Mouse (Mus musculus): ENCODE measurements around the gene Maco1. TPM values are rescaled to one million over a fixed set of nuclear protein-coding genes. Genes with fewer than 3 reads are reported as not detected.

Gene Maco1
- polyA plus RNA-seq (2015; fragmentation: Nextera tagmentation; extraction: Ambion mirVana), result 18.5 and 19.0 TPM in 2 replicates

- H3K9ac ChIP-seq (ENCODE audit: low read depth, low read length), result peak within 1 kb of the TSS; percentile 86
- WGBS, result under 1% methylated on average over 37 of the region's 38 CpGs
- ATAC-seq, result peak; percentile 96
These were observed at the start of gene Maco1 for GRCm38 (mm10) chr4:134853259-134853636. Gene Maco1 (minus strand): TSS chr4:134853345.

GRCm38 (mm10) chr4:134901126-134901525 lies 48.0 kb upstream of the Maco1 start:
- no peak for TF ChIP-seq CTCF (IDR thresholded peaks at IDR 0.05; ENCODE audit: low read depth)
- Histone ChIP-seq H3K9ac (ENCODE audit: low read depth, low read length) (no peak overlapping the region), H3K9me3 (ENCODE audit: control insufficient read depth) (no peaks in the 10 kb centered on the region), H3K27me3 (replicated peaks; ENCODE audit: control insufficient read depth, insufficient read depth, low read length) (no peaks in the 10 kb centered on the region), H3K27ac (ENCODE audit: low read depth, low read length) (no peak overlapping the region), H3K4me2 (replicated peaks; ENCODE audit: low read depth) (no peak overlapping the region), H3K4me3 (ENCODE audit: low read depth, low read length) (no peak overlapping the region), H3K4me1 (replicated peaks; ENCODE audit: control insufficient read depth, insufficient read depth, low read length) (no peaks in the 10 kb centered on the region), H3K36me3 (ENCODE audit: control insufficient read depth, insufficient read depth) (peaks cover 92% of the 10 kb centered on the region)
- ATAC-seq, result no peak
- 94% methylated on average over 8 of the region's 8 CpGs for WGBS

More at GRCm38 (mm10) chr4:134853259-134853636, at the start of gene Maco1:
- peak within 1 kb of the TSS; percentile 87 for H3K27ac ChIP-seq (ENCODE audit: low read depth, low read length)
- TF ChIP-seq CTCF (IDR thresholded peaks at IDR 0.05; ENCODE audit: low read depth), result no peak
- H3K4me1 ChIP-seq (replicated peaks; ENCODE audit: control insufficient read depth, insufficient read depth, low read length), result 0 out of 2 replicates have a peak, but pooled peaks cover 2% of the 10 kb centered on the region
- peak within 1 kb of the TSS; percentile 95 for H3K4me2 ChIP-seq (replicated peaks; ENCODE audit: low read depth)
- H3K9me3 ChIP-seq (ENCODE audit: control insufficient read depth), result no peaks in the 10 kb centered on the region
- peak within 1 kb of the TSS; percentile 93 for H3K4me3 ChIP-seq (ENCODE audit: low read depth, low read length)
- no peaks in the 10 kb centered on the region for H3K36me3 ChIP-seq (ENCODE audit: control insufficient read depth, insufficient read depth)
- no peaks in the 10 kb centered on the region for H3K27me3 ChIP-seq (replicated peaks; ENCODE audit: control insufficient read depth, insufficient read depth, low read length)

DNA sequence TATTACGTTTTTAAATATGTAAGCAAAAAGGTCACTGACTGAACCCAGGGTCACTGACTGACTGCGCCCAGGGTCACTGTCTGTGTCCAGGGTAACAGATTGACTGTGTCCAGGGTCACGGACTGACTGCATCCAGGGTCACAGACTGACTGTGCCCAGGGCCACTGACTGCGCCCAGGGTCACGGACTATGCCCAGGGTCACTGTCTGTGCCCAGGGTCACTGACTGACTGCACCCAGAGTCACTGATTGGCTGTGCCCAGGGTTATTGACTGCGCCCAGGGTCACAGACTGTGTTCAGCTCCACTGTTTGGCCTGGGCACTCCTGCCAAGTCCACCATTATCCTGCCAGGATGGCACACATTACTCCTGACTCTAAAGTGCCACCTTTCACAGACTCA lies 44.1 kb upstream of the Maco1 start:
- H3K4me1 ChIP-seq (replicated peaks; ENCODE audit: control insufficient read depth, insufficient read depth, low read length), result no peaks in the 10 kb centered on the region
- H3K27ac ChIP-seq (ENCODE audit: low read depth, low read length), result no peak overlapping the region
- no peaks in the 10 kb centered on the region for H3K27me3 ChIP-seq (replicated peaks; ENCODE audit: control insufficient read depth, insufficient read depth, low read length)
- no peak overlapping the region for H3K9ac ChIP-seq (ENCODE audit: low read depth, low read length)
- TF ChIP-seq CTCF (IDR thresholded peaks at IDR 0.05; ENCODE audit: low read depth), result no peak
- 86% methylated on average over 6 of the region's 6 CpGs for WGBS
- H3K36me3 ChIP-seq (ENCODE audit: control insufficient read depth, insufficient read depth), result peaks cover 60% of the 10 kb centered on the region
- no peak overlapping the region for H3K4me3 ChIP-seq (ENCODE audit: low read depth, low read length)
- ATAC-seq, result no peak
- H3K4me2 ChIP-seq (replicated peaks; ENCODE audit: low read depth), result no peak overlapping the region
- H3K9me3 ChIP-seq (ENCODE audit: control insufficient read depth), result no peaks in the 10 kb centered on the region

DNA sequence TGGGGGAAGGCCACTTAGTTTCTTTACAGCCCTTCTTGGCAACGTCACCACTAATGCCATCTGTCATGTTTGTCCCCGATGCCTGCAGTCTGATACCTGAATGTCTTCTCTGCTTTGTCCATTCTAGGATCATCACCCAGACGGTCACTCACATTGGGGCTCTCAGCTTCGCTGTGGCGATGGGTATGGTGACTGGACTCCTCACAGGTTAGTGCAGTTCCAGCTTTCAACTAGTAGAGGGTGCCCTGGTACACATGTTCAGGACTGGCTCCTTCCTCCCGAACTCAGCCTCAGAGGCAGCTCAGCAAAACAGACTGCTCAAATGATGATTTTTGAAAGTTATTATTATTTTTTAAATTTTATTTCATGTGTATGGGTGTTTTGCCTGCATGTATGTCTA lies 39.0 kb upstream of the Maco1 start:
- no peaks in the 10 kb centered on the region for H3K9me3 ChIP-seq (ENCODE audit: control insufficient read depth)
- no peak for ATAC-seq
- H3K27me3 ChIP-seq (replicated peaks; ENCODE audit: control insufficient read depth, insufficient read depth, low read length), result no peaks in the 10 kb centered on the region
- H3K4me1 ChIP-seq (replicated peaks; ENCODE audit: control insufficient read depth, insufficient read depth, low read length), result no peaks in the 10 kb centered on the region
- no peak for TF ChIP-seq CTCF (IDR thresholded peaks at IDR 0.05; ENCODE audit: low read depth)
- H3K9ac ChIP-seq (ENCODE audit: low read depth, low read length), result no peak overlapping the region
- no peak overlapping the region for H3K27ac ChIP-seq (ENCODE audit: low read depth, low read length)
- peaks cover 15% of the 10 kb centered on the region for H3K36me3 ChIP-seq (ENCODE audit: control insufficient read depth, insufficient read depth)
- H3K4me2 ChIP-seq (replicated peaks; ENCODE audit: low read depth), result no peak overlapping the region
- whole genome bisulfite sequencing, result 76% methylated on average over 6 of the region's 6 CpGs
- H3K4me3 ChIP-seq (ENCODE audit: low read depth, low read length), result no peak overlapping the region

DNA sequence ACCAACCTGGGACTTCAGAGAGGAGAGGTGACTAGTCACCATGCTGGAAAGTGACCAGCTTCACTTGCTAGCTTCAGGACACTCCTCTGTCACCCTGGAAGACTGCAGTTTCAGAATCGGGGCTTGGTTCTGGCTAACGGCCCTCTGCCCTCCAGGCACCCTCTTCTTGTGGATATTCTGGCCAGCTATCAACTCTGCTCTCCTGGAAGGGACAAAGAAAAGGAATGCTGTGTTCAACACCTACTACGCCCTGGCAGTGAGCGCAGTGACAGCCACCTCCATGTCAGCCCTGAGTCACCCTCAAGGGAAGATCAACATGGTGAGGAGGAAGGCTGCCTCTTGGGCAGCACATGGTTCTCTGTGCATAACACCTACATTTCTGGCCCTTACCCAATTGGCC lies 31.2 kb upstream of the Maco1 start:
- 87% methylated on average over 4 of the region's 4 CpGs for WGBS
- H3K4me1 ChIP-seq (replicated peaks; ENCODE audit: control insufficient read depth, insufficient read depth, low read length), result 0 out of 2 replicates have a peak, but pooled peaks cover 3% of the 10 kb centered on the region
- H3K27me3 ChIP-seq (replicated peaks; ENCODE audit: control insufficient read depth, insufficient read depth, low read length), result no peaks in the 10 kb centered on the region
- no peak overlapping the region for H3K9ac ChIP-seq (ENCODE audit: low read depth, low read length)
- no peak overlapping the region for H3K4me3 ChIP-seq (ENCODE audit: low read depth, low read length)
- H3K4me2 ChIP-seq (replicated peaks; ENCODE audit: low read depth), result no peak overlapping the region
- no peak overlapping the region for H3K27ac ChIP-seq (ENCODE audit: low read depth, low read length)
- TF ChIP-seq CTCF (IDR thresholded peaks at IDR 0.05; ENCODE audit: low read depth), result no peak
- H3K9me3 ChIP-seq (ENCODE audit: control insufficient read depth), result no peaks in the 10 kb centered on the region
- no peak for ATAC-seq
- no peaks in the 10 kb centered on the region for H3K36me3 ChIP-seq (ENCODE audit: control insufficient read depth, insufficient read depth)

DNA sequence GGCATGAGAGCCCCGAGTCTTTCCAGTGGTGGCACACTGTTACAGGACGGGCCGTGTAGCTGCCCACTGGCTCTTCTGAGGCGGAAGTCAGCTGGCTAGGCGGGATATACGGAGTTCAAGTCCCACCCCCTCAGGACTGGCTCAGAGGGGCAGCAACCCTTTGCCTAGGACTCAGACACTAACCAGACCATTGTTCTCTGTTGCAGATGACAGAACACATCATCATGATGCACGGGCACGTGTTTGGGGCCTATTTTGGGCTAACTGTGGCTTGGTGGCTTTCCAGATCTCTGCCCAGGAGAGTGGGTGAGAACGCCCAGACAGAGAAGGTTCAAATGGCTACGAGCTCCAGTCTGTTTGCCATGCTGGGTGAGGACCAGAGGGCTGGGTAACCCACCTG lies 30.7 kb upstream of the Maco1 start:
- whole genome bisulfite sequencing, result 84% methylated on average over 10 of the region's 10 CpGs
- no peak for ATAC-seq

DNA sequence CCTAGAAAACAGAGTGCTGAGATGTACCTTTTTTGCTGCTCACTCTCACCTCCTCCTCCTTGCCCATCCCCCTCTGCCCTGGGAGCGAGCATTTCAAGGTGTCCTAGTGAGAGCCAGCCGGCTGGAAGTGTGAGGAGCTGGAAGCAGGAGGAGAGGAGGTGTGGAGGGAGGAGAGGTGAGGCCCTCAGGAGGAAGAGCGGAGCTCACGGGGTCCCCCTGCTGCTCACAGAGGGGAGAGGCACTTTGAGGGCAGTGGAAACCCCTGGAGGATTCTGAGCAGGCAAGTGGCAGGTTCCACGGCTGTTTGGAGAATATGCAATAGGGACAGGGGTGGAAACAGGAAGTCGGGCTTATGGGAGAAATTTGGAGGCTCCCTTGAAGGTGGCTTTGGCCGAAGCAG lies 30.1 kb upstream of the Maco1 start:
- H3K36me3 ChIP-seq (ENCODE audit: control insufficient read depth, insufficient read depth), result no peaks in the 10 kb centered on the region
- no peaks in the 10 kb centered on the region for H3K27me3 ChIP-seq (replicated peaks; ENCODE audit: control insufficient read depth, insufficient read depth, low read length)
- H3K9me3 ChIP-seq (ENCODE audit: control insufficient read depth), result no peaks in the 10 kb centered on the region
- no peak overlapping the region for H3K4me3 ChIP-seq (ENCODE audit: low read depth, low read length)
- peak; percentile 82 for TF ChIP-seq CTCF (IDR thresholded peaks at IDR 0.05; ENCODE audit: low read depth)
- WGBS, result 26% methylated on average over 7 of the region's 7 CpGs
- H3K4me1 ChIP-seq (replicated peaks; ENCODE audit: control insufficient read depth, insufficient read depth, low read length), result 0 out of 2 replicates have a peak, but pooled peaks cover 3% of the 10 kb centered on the region
- no peak overlapping the region for H3K9ac ChIP-seq (ENCODE audit: low read depth, low read length)
- ATAC-seq, result no peak
- no peak overlapping the region for H3K4me2 ChIP-seq (replicated peaks; ENCODE audit: low read depth)
- no peak overlapping the region for H3K27ac ChIP-seq (ENCODE audit: low read depth, low read length)

More for the DNA sequence above, 30.7 kb upstream of the Maco1 start:
- Histone ChIP-seq H3K36me3 (ENCODE audit: control insufficient read depth, insufficient read depth) (no peaks in the 10 kb centered on the region), H3K9me3 (ENCODE audit: control insufficient read depth) (no peaks in the 10 kb centered on the region), H3K27me3 (replicated peaks; ENCODE audit: control insufficient read depth, insufficient read depth, low read length) (no peaks in the 10 kb centered on the region), H3K9ac (ENCODE audit: low read depth, low read length) (no peak overlapping the region), H3K4me2 (replicated peaks; ENCODE audit: low read depth) (no peak overlapping the region), H3K4me3 (ENCODE audit: low read depth, low read length) (no peak overlapping the region), H3K27ac (ENCODE audit: low read depth, low read length) (no peak overlapping the region), H3K4me1 (replicated peaks; ENCODE audit: control insufficient read depth, insufficient read depth, low read length) (0 out of 2 replicates have a peak, but pooled peaks cover 3% of the 10 kb centered on the region)
- TF ChIP-seq CTCF (IDR thresholded peaks at IDR 0.05; ENCODE audit: low read depth), result no peak
